8 mouse cellular contexts compared by ENCODE assay signal in the genomic region with DNA sequence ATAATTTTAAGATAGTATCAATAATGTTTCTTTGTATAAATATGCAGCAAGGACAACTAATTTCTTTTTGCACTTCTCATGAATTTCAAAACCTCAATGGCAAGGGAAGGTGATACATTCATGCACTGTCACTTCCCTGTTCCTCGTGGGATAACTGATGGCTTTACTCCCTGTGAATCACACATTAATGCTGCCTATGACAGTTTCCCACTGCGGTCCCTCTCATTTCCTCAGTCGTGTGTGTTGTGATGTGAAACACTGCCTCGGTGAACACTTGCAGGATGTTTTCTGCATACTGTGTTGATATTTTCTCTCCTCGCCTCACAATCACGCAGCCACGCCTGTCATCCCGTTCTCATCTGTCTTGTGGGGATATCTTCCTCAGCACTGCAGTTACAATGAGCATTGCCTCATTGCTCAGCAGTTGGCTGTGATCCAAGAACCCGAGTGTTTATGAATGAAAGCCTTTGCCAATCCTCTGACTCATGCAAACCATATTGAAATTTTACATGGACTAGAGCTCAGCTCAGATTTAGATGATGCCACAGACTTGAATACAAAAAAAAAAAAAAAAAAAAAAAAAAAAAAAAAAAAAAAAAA.
DNase-seq lines count a peak whose midpoint lies in the region; ATAC-seq lines count a peak whose summit lies in the region.
"Had no signal": no experiment of that assay in that cellular context is flagged by ENCODE, and none has a peak within 500 bp of the region (broad histone marks: within the 10 kb centered on the region; RNA-seq: fewer than 3 reads in every experiment).

No protein-coding gene starts in this region.

- H3K27me3 ChIP-seq in neural tube, embryonic 11.5 days (ENCODE audit: control insufficient read depth, insufficient read depth, low read length), result no peaks in the 10 kb centered on the region

- peak; percentile 21 for DNase-seq in neural tube, embryonic 11.5 days (ENCODE audit: low spot score)
- no peak for DNase-seq in neural tube, embryonic 10.5 days (ENCODE audit: extremely low spot score, low spot score)
- DNase-seq in cerebellum, adult 9-10 months, result peak; percentile 6
- DNase-seq in heart, postnatal 14 days, result peak; percentile 1
- peak; percentile 50 to 77 for DNase-seq in left cerebral cortex, postnatal 36 days (ENCODE audit: low spot score in 2 of 2)
- DNase-seq in right cerebral cortex, postnatal 25 days, result peak; percentile 76

- intact Hi-C loops in heart, postnatal 14 days (cut with DNase I), result no loop called here
- intact Hi-C loops in left cerebral cortex, postnatal 36 days (cut with DNase I), result no loop called here

- no peak overlapping the region for H3K4me3 ChIP-seq in neural tube, embryonic 11.5 days (ENCODE audit: low read depth, low read length)

- H3K4me1 ChIP-seq in neural tube, embryonic 11.5 days (ENCODE audit: control insufficient read depth, insufficient read depth, low read length), result no peaks in the 10 kb centered on the region

- 82% methylated on average over 9 of the region's 9 CpGs for WGBS in neural tube, embryonic 11.5 days

- ATAC-seq in neural tube, embryonic 11.5 days (ENCODE audit: insufficient read depth, low FRiP score, low TSS enrichment), result no peak
- no peak for ATAC-seq in activated CD4-positive, CD25-positive, alpha-beta regulatory T cell, adult 4 months

- H3K36me3 ChIP-seq in neural tube, embryonic 11.5 days (ENCODE audit: control insufficient read depth, insufficient read depth, low read length), result no peaks in the 10 kb centered on the region

- H3K9ac ChIP-seq in neural tube, embryonic 11.5 days (ENCODE audit: low read length), result no peak overlapping the region

- H3K4me2 ChIP-seq in neural tube, embryonic 11.5 days (ENCODE audit: low read depth), result no peak overlapping the region

- no peaks in the 10 kb centered on the region for H3K9me3 ChIP-seq in neural tube, embryonic 11.5 days (ENCODE audit: control insufficient read depth, low read length)

- H3K27ac ChIP-seq in neural tube, embryonic 11.5 days (ENCODE audit: low read depth, low read length), result no peak overlapping the region
- H3K27ac ChIP-seq: macrophage had no signal
